Mouse (Mus musculus) bone marrow macrophage, adult 2 months (primary cell): ENCODE data around the gene Skp1a.

Experiments used
- CTCF ChIP-seq: IDR thresholded peaks from 2 replicates; pipeline ENCODE4 v1.5.1; 2012; ENCODE audit warnings: low read depth, mild to moderate bottlenecking, low read length, moderate library complexity
- POLR2A ChIP-seq: IDR thresholded peaks from 2 replicates; pipeline ENCODE4 v1.6.1; 2012; ENCODE audit warnings: mild to moderate bottlenecking, low read depth, low read length, borderline replicate concordance

GRCm38 (mm10) chr11:52274456-52275112, 42.8 kb downstream of the Skp1a start:
- TF ChIP-seq CTCF (no peak), POLR2A (no peak)
